Mouse (Mus musculus): ENCODE results near the gene Eef1akmt1. TPM values are rescaled to one million over a fixed set of nuclear protein-coding genes. Genes with fewer than 3 reads are reported as not detected.

The Eef1akmt1 gene
- total and polyA plus RNA-seq, 3 experiments, result 40.6 to 51.0 TPM; not detected in 1

DNA sequence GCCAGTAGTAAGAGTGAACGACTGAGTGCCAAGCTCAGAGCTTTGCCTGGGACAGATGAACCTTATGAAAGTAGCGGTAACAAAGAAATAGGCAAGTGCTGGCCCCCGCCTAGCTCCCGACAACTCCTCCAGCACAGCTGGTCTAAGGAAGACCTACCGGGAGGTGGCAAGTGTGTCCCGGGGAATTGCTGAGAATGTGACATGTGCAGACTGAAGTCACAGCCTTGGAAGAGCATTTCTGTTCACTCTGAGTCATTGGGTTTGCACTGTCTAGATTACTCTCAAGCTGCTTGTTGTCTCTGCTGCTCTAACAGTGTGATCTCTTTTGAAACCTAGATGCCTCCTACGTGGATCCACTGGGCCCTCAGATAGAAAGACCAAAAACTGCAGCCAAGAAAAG, 54.4 kb downstream of the Eef1akmt1 start:
- no peak for DNase-seq (ENCODE audit: low read depth, low spot score)
- Histone ChIP-seq H3K4me1 (ENCODE audit: control insufficient read depth in 1 of 2, insufficient read depth in 2 of 2, low read length in 2 of 2) (no peaks in the 10 kb centered on the region), H3K9me3 (replicated peaks; ENCODE audit: insufficient read depth, low read length) (no peaks in the 10 kb centered on the region), H3K4me3 (ENCODE audit: control insufficient read depth in 1 of 2, insufficient read depth in 1 of 2, low read depth in 2 of 2, low read length in 2 of 2) (no peak overlapping the region), H3K79me2 (ENCODE audit: control insufficient read depth, insufficient read depth, low read length, poor library complexity) (no peaks in the 10 kb centered on the region), H3K9ac (ENCODE audit: control insufficient read depth, low read depth, low read length, poor library complexity, severe bottlenecking) (no peak overlapping the region), H3K36me3 (ENCODE audit: control insufficient read depth in 1 of 2, insufficient read depth in 2 of 2, low read length in 2 of 2) (no peaks in the 10 kb centered on the region), H3K27ac (ENCODE audit: control insufficient read depth, low read depth, low read length) (no peak overlapping the region), H3K27me3 (ENCODE audit: control insufficient read depth in 1 of 2, insufficient read depth in 2 of 2, low read length in 2 of 2) (no peaks in the 10 kb centered on the region)
- no peak for TF ChIP-seq MAFK (IDR thresholded peaks at IDR 0.05; ENCODE audit: borderline replicate concordance, low read depth, low read length)
- TF ChIP-seq SMC3 (IDR thresholded peaks at IDR 0.05; ENCODE audit: low read depth, low read length), result no peak
- TF ChIP-seq HCFC1 (IDR thresholded peaks at IDR 0.05; ENCODE audit: low read depth, low read length), result no peak
- no peak for TF ChIP-seq JUND (IDR thresholded peaks at IDR 0.05; ENCODE audit: low read depth, low read length)
- TF ChIP-seq RAD21 (IDR thresholded peaks at IDR 0.05; ENCODE audit: low read depth, low read length), result no peak
- no peak for TF ChIP-seq CHD1 (IDR thresholded peaks at IDR 0.05; ENCODE audit: low read depth, low read length)
- TF ChIP-seq USF1 (IDR thresholded peaks at IDR 0.05; ENCODE audit: low read depth, low read length), result no peak
- TF ChIP-seq TAL1 (IDR thresholded peaks at IDR 0.05; ENCODE audit: low read length), result no peak
- TF ChIP-seq POLR2AphosphoS2 (IDR thresholded peaks at IDR 0.05; ENCODE audit: low read length), result no peak
- TF ChIP-seq GABPA (IDR thresholded peaks at IDR 0.05; ENCODE audit: low read depth, low read length), result no peak

DNA sequence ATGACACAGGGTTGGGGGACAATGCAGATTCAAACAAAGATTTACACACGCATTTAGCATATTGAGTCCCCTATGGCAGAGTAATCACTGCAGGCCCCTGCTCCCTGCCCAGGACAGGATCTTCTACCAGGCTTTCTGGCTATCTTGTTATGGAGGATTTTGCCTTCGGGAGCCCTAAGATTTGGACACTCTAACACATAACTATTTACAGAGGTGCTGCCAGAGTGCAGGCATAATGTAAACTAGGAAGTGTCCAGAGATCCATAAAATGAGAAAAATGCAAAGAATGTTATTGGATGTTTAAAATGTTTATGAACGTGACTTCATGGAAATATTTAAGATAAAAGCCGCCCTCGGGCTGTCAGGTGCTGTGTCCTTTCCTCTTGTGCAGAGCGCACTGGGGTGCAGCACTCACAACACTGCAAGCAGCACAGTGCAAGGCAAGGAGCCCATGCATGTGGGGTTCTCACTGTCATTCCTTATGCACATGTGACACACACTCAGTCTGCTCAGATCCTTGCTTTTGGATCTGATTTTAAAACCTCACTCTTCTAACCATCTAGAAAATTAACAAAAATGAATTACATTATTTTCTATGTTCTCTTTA, 56.2 kb downstream of the Eef1akmt1 start:
- Histone ChIP-seq H3K36me3 (ENCODE audit: control insufficient read depth in 1 of 2, insufficient read depth in 2 of 2, low read length in 2 of 2) (no peaks in the 10 kb centered on the region), H3K4me1 (ENCODE audit: control insufficient read depth in 1 of 2, insufficient read depth in 2 of 2, low read length in 2 of 2) (no peaks in the 10 kb centered on the region), H3K27me3 (ENCODE audit: control insufficient read depth in 1 of 2, insufficient read depth in 2 of 2, low read length in 2 of 2) (no peaks in the 10 kb centered on the region), H3K79me2 (ENCODE audit: control insufficient read depth, insufficient read depth, low read length, poor library complexity) (no peaks in the 10 kb centered on the region), H3K27ac (ENCODE audit: control insufficient read depth, low read depth, low read length) (no peak overlapping the region), H3K9me3 (replicated peaks; ENCODE audit: insufficient read depth, low read length) (no peaks in the 10 kb centered on the region), H3K9ac (ENCODE audit: control insufficient read depth, low read depth, low read length, poor library complexity, severe bottlenecking) (no peak overlapping the region), H3K4me3 (ENCODE audit: control insufficient read depth in 1 of 2, insufficient read depth in 1 of 2, low read depth in 2 of 2, low read length in 2 of 2) (no peak overlapping the region)
- TF ChIP-seq ZKSCAN1 (IDR thresholded peaks at IDR 0.05; ENCODE audit: low read depth, low read length), result no peak
- no peak for TF ChIP-seq MYC (IDR thresholded peaks at IDR 0.05; ENCODE audit: low read depth, low read length)
- TF ChIP-seq KAT2A (conservative IDR thresholded peaks at IDR 0.05; ENCODE audit: low read depth, low read length), result no peak
- TF ChIP-seq ZC3H11A (IDR thresholded peaks at IDR 0.05; ENCODE audit: low read depth, low read length), result no peak
- no peak for TF ChIP-seq ZMIZ1 (IDR thresholded peaks at IDR 0.05; ENCODE audit: low read depth, low read length)
- no peak for TF ChIP-seq CHD2 (IDR thresholded peaks at IDR 0.05; ENCODE audit: low read length)
- no peak for TF ChIP-seq UBTF (IDR thresholded peaks at IDR 0.05; ENCODE audit: borderline replicate concordance, insufficient read depth, low read depth, low read length)
- TF ChIP-seq NRF1 (IDR thresholded peaks at IDR 0.05; ENCODE audit: insufficient read depth, low read depth, low read length, poor library complexity, severe bottlenecking), result no peak
- TF ChIP-seq MAX (IDR thresholded peaks at IDR 0.05; ENCODE audit: low read length), result no peak
- no peak for TF ChIP-seq TCF12 (IDR thresholded peaks at IDR 0.05; ENCODE audit: low read depth, low read length)
- no peak for TF ChIP-seq JUND (IDR thresholded peaks at IDR 0.05; ENCODE audit: low read depth, low read length)
- no peak for TF ChIP-seq GABPA (IDR thresholded peaks at IDR 0.05; ENCODE audit: low read depth, low read length)
- TF ChIP-seq RAD21 (IDR thresholded peaks at IDR 0.05; ENCODE audit: low read depth, low read length), result no peak
- no peak for DNase-seq (ENCODE audit: low read depth, low spot score)
